Mouse (Mus musculus): Measurements from ENCODE around the gene Pim1.

DNA sequence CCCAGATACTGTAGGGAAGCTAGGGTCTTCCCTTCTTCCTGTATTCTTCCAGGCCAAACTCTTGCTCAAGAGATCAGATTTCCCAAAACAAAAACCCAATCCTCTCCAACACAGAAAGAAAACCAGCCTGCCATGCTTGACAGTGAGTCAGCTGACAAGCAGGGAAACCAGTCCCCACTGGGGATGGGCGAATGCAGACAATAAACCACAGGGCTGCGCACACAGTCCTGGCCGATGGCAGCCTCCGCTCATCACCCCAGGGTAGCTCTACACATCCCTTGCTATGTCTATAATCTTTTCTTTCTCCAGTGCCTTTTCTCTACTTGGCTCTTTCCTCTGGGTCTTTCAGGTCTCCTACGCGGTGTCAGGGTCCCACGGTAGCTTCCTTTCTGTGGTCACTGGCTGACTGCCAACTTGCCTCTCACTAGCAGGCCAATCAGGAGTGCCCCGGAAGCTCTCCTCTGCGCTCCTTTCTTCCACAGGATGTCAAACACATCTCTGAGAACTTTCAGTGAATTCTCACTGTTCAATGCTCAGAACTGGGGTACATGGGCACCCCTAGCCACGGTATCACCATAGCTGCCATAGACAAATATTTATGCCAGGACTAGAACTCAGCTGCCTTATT lies 41.3 kb downstream of the Pim1 start:
- TF ChIP-seq POLR2A (IDR thresholded peaks at IDR 0.05; ENCODE audit: borderline replicate concordance, insufficient read depth, low read length) (no peak), CTCF (IDR thresholded peaks at IDR 0.05; ENCODE audit: borderline replicate concordance, insufficient read depth, low read depth, low read length) (no peak)

Measured in cerebellum, adult 2 months (tissue).